Comparison of ENCODE assay signal across 26 mouse cellular contexts in genomic region chr5:44659651-44660050, GRCm38 (mm10).
DNase-seq lines count a peak whose midpoint lies in the region; ATAC-seq and TF ChIP-seq lines count a peak whose summit lies in the region.
"Had no signal": no experiment of that assay in that cellular context is flagged by ENCODE, and none has a peak within 500 bp of the region (broad histone marks: within the 10 kb centered on the region; RNA-seq: fewer than 3 reads in every experiment).

No protein-coding gene starts in this region.

- intact Hi-C loops in gastrocnemius, postnatal 14 days (cut with DNase I; ENCODE audit: low total_unique reads) = no loop called here

- no peaks in the 10 kb centered on the region for H3K27me3 ChIP-seq in kidney, embryonic 15.5 days
- H3K27me3 ChIP-seq in midbrain, embryonic 11.5 days (ENCODE audit: control insufficient read depth, insufficient read depth, low read length) = no peaks in the 10 kb centered on the region
- no peaks in the 10 kb centered on the region for H3K27me3 ChIP-seq in midbrain, embryonic 13.5 days
- no peaks in the 10 kb centered on the region for H3K27me3 ChIP-seq in forebrain, postnatal 0 days (ENCODE audit: insufficient read depth, low read length)
- H3K27me3 ChIP-seq: embryonic facial prominence, embryonic 13.5 days; hindbrain, embryonic 12.5 days; liver, embryonic 13.5 days; megakaryocyte, embryonic 14.5 days; midbrain, embryonic 15.5 days; neural tube, embryonic 12.5 days; stomach, embryonic 15.5 days had no signal

- H3K4me3 ChIP-seq in kidney, embryonic 15.5 days (replicated peaks) = no peak overlapping the region
- no peak overlapping the region for H3K4me3 ChIP-seq in midbrain, embryonic 11.5 days (ENCODE audit: low read depth, low read length)
- H3K4me3 ChIP-seq in midbrain, embryonic 13.5 days (replicated peaks) = no peak overlapping the region
- no peak overlapping the region for H3K4me3 ChIP-seq in forebrain, postnatal 0 days (ENCODE audit: low read depth, low read length)
- H3K4me3 ChIP-seq: embryonic facial prominence, embryonic 13.5 days; erythroblast, embryonic 14.5 days; heart, adult 2 months; hindbrain, embryonic 12.5 days; liver, embryonic 13.5 days; megakaryocyte, embryonic 14.5 days; midbrain, embryonic 15.5 days; neural tube, embryonic 12.5 days; stomach, embryonic 15.5 days had no signal

- H3K4me1 ChIP-seq in kidney, embryonic 15.5 days = peaks cover 5% of the 10 kb centered on the region; the same call in 1 of the 2 replicates
- no peaks in the 10 kb centered on the region; the same call in 1 of the 2 replicates for H3K4me1 ChIP-seq in midbrain, embryonic 11.5 days (ENCODE audit: control insufficient read depth, insufficient read depth, low read length)
- peaks cover 6% of the 10 kb centered on the region for H3K4me1 ChIP-seq in midbrain, embryonic 13.5 days (replicated peaks)
- no peaks in the 10 kb centered on the region for H3K4me1 ChIP-seq in forebrain, postnatal 0 days (ENCODE audit: insufficient read depth)
- H3K4me1 ChIP-seq: embryonic facial prominence, embryonic 13.5 days; hindbrain, embryonic 12.5 days; liver, embryonic 13.5 days; megakaryocyte, embryonic 14.5 days; neural tube, embryonic 12.5 days; stomach, embryonic 15.5 days had no signal

- H3K27ac ChIP-seq in kidney, embryonic 15.5 days = 0 out of 2 replicates have a peak overlapping the region, but pooled peaks have one; percentile 37
- H3K27ac ChIP-seq in midbrain, embryonic 11.5 days (ENCODE audit: low read depth, low read length) = no peak overlapping the region
- no peak overlapping the region for H3K27ac ChIP-seq in midbrain, embryonic 13.5 days
- peak overlapping the region; percentile 60 for H3K27ac ChIP-seq in forebrain, postnatal 0 days (ENCODE audit: low read depth, low read length)
- H3K27ac ChIP-seq: embryonic facial prominence, embryonic 13.5 days; heart, adult 2 months; hindbrain, embryonic 12.5 days; liver, embryonic 13.5 days; midbrain, embryonic 15.5 days; neural tube, embryonic 12.5 days; stomach, embryonic 15.5 days had no signal

- no peak for ATAC-seq in kidney, embryonic 15.5 days (replicated peaks; ENCODE audit: low FRiP score)
- ATAC-seq in midbrain, embryonic 11.5 days (ENCODE audit: low FRiP score) = no peak
- no peak for ATAC-seq in midbrain, embryonic 13.5 days
- ATAC-seq in forebrain, postnatal 0 days = peak; percentile 90
- ATAC-seq: intestine, postnatal 0 days; midbrain, embryonic 15.5 days had no signal

- H3K36me3 ChIP-seq in kidney, embryonic 15.5 days = no peaks in the 10 kb centered on the region
- no peaks in the 10 kb centered on the region for H3K36me3 ChIP-seq in midbrain, embryonic 11.5 days (ENCODE audit: control insufficient read depth, insufficient read depth, low read length)
- H3K36me3 ChIP-seq in midbrain, embryonic 13.5 days = no peaks in the 10 kb centered on the region
- H3K36me3 ChIP-seq in forebrain, postnatal 0 days (ENCODE audit: insufficient read depth) = no peaks in the 10 kb centered on the region
- H3K36me3 ChIP-seq: embryonic facial prominence, embryonic 13.5 days; hindbrain, embryonic 12.5 days; liver, embryonic 13.5 days; midbrain, embryonic 15.5 days; neural tube, embryonic 12.5 days; stomach, embryonic 15.5 days had no signal

- no peak overlapping the region for H3K4me2 ChIP-seq in kidney, embryonic 15.5 days
- H3K4me2 ChIP-seq in midbrain, embryonic 11.5 days = no peak overlapping the region
- no peak overlapping the region for H3K4me2 ChIP-seq in midbrain, embryonic 13.5 days (replicated peaks)
- no peak overlapping the region for H3K4me2 ChIP-seq in forebrain, postnatal 0 days (ENCODE audit: low read depth)
- H3K4me2 ChIP-seq: embryonic facial prominence, embryonic 13.5 days; hindbrain, embryonic 12.5 days; liver, embryonic 13.5 days; midbrain, embryonic 15.5 days; neural tube, embryonic 12.5 days; stomach, embryonic 15.5 days had no signal

- H3K9ac ChIP-seq in kidney, embryonic 15.5 days = no peak overlapping the region
- no peak overlapping the region for H3K9ac ChIP-seq in midbrain, embryonic 11.5 days (ENCODE audit: low read length)
- H3K9ac ChIP-seq in midbrain, embryonic 13.5 days (replicated peaks) = no peak overlapping the region
- no peak overlapping the region for H3K9ac ChIP-seq in forebrain, postnatal 0 days
- H3K9ac ChIP-seq: embryonic facial prominence, embryonic 13.5 days; hindbrain, embryonic 12.5 days; liver, embryonic 13.5 days; midbrain, embryonic 15.5 days; neural tube, embryonic 12.5 days; stomach, embryonic 15.5 days had no signal

- no peaks in the 10 kb centered on the region for H3K9me3 ChIP-seq in kidney, embryonic 15.5 days (replicated peaks)
- H3K9me3 ChIP-seq in midbrain, embryonic 11.5 days (ENCODE audit: control insufficient read depth, low read length) = no peaks in the 10 kb centered on the region
- H3K9me3 ChIP-seq in midbrain, embryonic 13.5 days = no peaks in the 10 kb centered on the region
- no peaks in the 10 kb centered on the region for H3K9me3 ChIP-seq in forebrain, postnatal 0 days (ENCODE audit: low read length)
- H3K9me3 ChIP-seq: embryonic facial prominence, embryonic 13.5 days; hindbrain, embryonic 12.5 days; liver, embryonic 13.5 days; megakaryocyte, embryonic 14.5 days; midbrain, embryonic 15.5 days; stomach, embryonic 15.5 days had no signal

- no peak for DNase-seq in kidney, postnatal 14 days
- DNase-seq in midbrain, embryonic 11.5 days (ENCODE audit: low spot score, missing footprints) = peak; percentile 17
- DNase-seq in brain, embryonic 14.5 days (ENCODE audit: low read depth) = peak; percentile 60
- DNase-seq in forebrain, postnatal 0 days = peak; percentile 80
- DNase-seq in gastrocnemius, postnatal 14 days = no peak
- DNase-seq: adrenal gland, adult 2 months; cerebellum, adult 2 months; cerebellum, postnatal 25 days; embryo, embryonic 11 days; gastrocnemius, postnatal 25 days; heart, adult 2 months; liver, embryonic 13.5 days; lung, adult 2 months; lung, postnatal 36 days; thymus, adult 18-20 months; thymus, postnatal 4 days had no signal

- TF ChIP-seq CTCF in brain, embryonic 14.5 days (IDR thresholded peaks at IDR 0.05; ENCODE audit: borderline replicate concordance, extremely low read depth, insufficient read depth, insufficient read length) = no peak
- no peak for TF ChIP-seq CTCF in forebrain, postnatal 0 days (IDR thresholded peaks at IDR 0.05; ENCODE audit: low read depth)

- TF ChIP-seq POLR2A in brain, embryonic 14.5 days (IDR thresholded peaks at IDR 0.05; ENCODE audit: borderline replicate concordance, extremely low read depth, insufficient read depth, insufficient read length, poor library complexity, severe bottlenecking) = no peak

- WGBS in kidney, embryonic 15.5 days = 76% methylated on average over 11 of the region's 11 CpGs
- 91% methylated on average over 11 of the region's 11 CpGs for whole genome bisulfite sequencing in midbrain, embryonic 11.5 days
- WGBS in midbrain, embryonic 13.5 days = 95% methylated on average over 11 of the region's 11 CpGs
- WGBS in forebrain, postnatal 0 days = 68% methylated on average over 11 of the region's 11 CpGs

Comparison
In these comparisons a context has a peak if more than half of its experiments do, and no peak if none do; other contexts are left out.
1. H3K27ac ChIP-seq: peak in kidney, embryonic 15.5 days (single experiment) and forebrain, postnatal 0 days (single experiment); none in midbrain, embryonic 11.5 days (single experiment) and midbrain, embryonic 13.5 days (single experiment).
2. DNase-seq: peak in midbrain, embryonic 11.5 days (single experiment), brain, embryonic 14.5 days (single experiment) and forebrain, postnatal 0 days (single experiment); none in kidney, postnatal 14 days (single experiment) and gastrocnemius, postnatal 14 days (single experiment).